Mouse (Mus musculus): Measurements from ENCODE around the gene Lamb3.
A peak's percentile ranks its signal among the peaks of the same experiment; 100 is the strongest.

The Lamb3 gene

DNA sequence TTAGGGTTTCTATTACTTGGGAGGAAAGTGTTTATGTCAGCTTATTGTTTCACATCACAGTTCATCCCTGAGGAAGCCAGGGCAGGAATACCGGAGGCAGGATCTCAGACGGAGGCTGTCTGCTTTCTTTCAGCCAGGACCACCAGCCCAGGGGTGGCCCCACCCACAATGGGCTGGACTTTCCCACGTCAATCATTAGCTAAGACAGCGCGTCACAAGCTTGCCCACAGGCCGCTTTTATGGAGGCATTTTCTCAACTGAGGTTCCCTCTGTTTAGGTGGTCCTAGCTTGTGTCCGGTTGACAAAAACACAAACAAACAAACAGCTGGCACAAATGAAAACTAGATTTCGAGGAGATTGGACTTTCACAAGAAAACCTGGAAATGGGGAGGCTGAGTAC lies 174.9 kb downstream of the Lamb3 start:
- no peak for DNase-seq (ENCODE audit: low spot score in 2 of 2)

DNA sequence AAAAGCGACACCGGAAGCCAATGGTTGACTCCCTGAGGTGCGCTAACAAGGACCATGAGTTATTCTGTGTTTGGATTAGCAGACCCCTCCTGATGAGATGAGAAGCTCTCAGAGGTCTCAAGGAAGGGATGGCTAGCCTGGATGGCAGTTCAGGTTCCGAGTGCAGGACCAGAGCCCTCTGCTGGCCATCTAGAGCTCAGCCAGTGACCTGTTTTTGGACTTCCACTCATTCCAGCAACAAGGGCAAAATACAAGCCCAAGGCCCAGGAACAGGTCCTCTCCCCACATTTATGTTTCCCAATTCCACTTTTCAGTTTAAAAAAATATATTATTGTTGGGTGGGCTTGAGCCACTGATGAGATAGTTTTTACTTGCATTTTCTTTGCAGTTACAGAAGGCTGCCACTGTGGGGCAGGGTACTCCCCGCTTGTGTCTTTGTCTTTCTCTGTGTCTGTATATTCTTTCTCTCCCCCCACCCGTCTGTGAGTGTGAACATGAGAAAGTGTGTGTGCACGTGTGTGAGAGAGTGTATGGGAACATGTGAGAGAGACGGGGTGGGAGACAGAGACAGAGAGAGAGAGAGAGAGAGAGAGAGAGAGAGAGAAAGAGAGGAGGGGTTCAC lies 175.5 kb downstream of the Lamb3 start:
- DNase-seq (ENCODE audit: low spot score in 2 of 2), result peak in 1 of 2 experiments; percentile 18

DNA sequence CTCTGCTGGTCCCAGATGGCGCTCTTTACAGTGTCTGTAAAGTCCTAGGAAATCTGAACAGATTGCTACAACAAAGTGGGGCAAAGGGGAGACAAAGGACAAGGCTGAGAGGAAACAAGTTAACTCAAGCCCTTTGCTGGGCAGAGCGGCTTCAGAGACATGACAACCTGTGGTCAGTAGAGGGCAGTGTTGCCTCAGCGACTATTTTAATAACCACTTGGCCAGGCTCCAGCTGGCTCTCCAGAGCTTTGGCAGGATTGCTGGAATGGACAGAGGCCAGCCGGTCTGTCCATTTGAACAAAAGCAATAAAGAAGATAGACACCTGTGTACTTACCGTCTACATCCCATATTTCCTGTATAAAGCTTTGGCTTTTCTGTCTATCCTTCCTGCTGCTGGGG lies 178.6 kb downstream of the Lamb3 start:
- DNase-seq (ENCODE audit: low spot score in 2 of 2), result peak; percentile 40 to 80

DNA sequence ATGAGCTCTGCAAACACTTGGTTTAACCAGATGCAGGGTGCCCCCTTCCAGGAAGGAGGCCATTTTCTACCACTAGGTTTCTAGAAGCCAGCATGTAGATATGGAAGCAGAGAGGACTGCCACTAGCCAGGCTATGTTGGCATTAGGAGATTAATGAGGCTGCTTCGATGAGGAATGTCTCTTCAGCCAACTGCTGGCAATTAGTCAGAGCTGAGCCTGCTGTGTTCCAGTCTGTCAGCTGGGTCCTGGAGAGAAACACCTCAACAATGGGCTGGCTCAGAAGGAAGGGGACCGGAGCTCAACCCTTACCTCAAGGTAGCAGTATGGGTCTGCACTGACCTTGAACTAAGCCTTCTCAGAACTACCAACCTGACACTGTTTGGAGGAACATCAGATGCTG lies 179.7 kb downstream of the Lamb3 start:
- no peak for DNase-seq (ENCODE audit: low spot score in 2 of 2)

DNA sequence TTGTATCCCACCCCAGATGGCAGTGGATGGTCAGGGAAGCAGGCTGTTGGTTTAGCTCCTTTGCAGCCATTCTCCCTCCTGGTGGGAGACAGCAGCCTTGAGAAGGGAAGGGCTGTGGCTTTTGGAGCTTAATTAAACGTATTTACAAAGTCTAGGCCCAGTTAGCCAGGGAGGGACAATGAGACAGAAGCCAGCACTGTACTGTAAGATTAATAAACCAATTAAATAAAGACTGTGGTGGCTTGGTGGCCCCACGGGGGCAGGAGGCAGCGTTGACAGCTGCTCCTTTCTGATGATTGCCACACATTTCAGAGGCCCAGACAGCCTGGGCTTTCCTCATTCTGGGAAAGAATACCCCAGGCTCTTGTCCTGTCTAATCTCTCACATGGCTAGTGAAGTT lies 182.0 kb downstream of the Lamb3 start:
- DNase-seq (ENCODE audit: low spot score in 2 of 2), result no peak

DNA sequence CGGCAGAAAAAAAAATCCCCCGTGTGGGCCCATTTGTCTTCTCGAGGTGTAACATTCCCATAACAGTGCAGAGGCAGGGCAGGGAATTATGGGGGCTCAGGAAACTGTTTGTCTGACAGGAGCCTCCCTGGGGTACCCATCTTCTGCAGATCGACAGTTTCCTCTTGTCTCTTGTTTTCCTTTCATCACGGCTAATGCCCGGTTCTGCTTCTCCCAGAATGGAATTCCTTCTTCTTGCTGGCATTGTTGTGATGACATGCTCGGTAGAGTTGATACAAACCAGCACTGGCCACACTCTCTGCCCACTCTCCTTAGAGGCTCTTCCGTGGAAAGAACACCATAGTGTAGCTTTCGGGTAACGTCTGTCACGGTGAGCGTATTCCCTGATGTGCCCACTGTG lies 182.5 kb downstream of the Lamb3 start:
- DNase-seq (ENCODE audit: low spot score in 2 of 2), result no peak

DNA sequence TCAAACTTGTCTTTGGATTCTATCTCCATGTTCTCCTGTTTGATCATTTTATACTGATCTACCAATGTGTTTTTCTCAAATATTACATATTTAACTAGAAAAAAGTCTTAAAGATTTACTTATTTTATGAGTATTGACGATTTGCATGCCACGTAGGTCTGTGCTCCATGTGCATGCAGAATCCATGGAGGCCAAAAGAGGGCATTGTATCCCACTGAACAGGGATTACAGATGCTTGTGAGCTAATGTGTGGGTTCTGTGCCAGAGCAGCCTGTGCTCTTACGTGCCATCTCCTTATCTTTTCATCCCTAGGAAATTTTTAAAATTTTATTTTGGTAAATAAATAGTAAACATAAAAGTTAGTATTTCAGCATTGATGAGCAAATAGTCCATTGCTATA lies 184.8 kb downstream of the Lamb3 start:
- no peak for DNase-seq (ENCODE audit: low spot score in 2 of 2)
